Mouse (Mus musculus): ENCODE measurements at regions not wholly inside any gene's neighbourhood (a gene's known extent, or its start where the extent isn't known, plus 50 kb on each side); places are given as distances from the start of the nearest gene placed in this dataset.

GRCm38 (mm10) chr19:51232525-51232924, 554.1 kb upstream of the Sorcs1 start:
- TF ChIP-seq CTCF (conservative IDR thresholded peaks at IDR 0.05; ENCODE audit: insufficient read depth, insufficient read length, low read depth, low read length): no peak
- TF ChIP-seq POLR2A (IDR thresholded peaks at IDR 0.05; ENCODE audit: low read depth, low read length): no peak
